Mouse (Mus musculus) MEL (cell line): Measurements from ENCODE around the gene Dapk3.

Experiments used
- CHD1 ChIP-seq: IDR thresholded peaks from 2 replicates; pipeline ENCODE4 v1.6.1; 2012; ENCODE audit warnings: low read depth, mild to moderate bottlenecking, inconsistent platforms, low read length, improper control_type of control experiment
- CHD2 ChIP-seq: IDR thresholded peaks from 2 replicates; pipeline ENCODE4 v1.6.1; 2011; ENCODE audit warnings: low read length, improper control_type of control experiment
- CTCF ChIP-seq, 3 experiments: IDR thresholded peaks in 2 of 3; conservative IDR thresholded peaks in 1 of 3; 2 replicates each; pipeline ENCODE4 v1.5.1; 2011 to 2012; ENCODE audit warnings: low read length in 3 of 3, low read depth in 2 of 3, mild to moderate bottlenecking in 2 of 3, improper control_type of control experiment in 1 of 3, inconsistent platforms in 1 of 3, mixed read lengths in 1 of 3, moderate library complexity in 1 of 3; ENCODE audit not compliant: control insufficient read depth in 1 of 3, insufficient read depth in 1 of 3, poor library complexity in 1 of 3, severe bottlenecking in 1 of 3
- GATA1 ChIP-seq: IDR thresholded peaks from 2 replicates; pipeline ENCODE4 v1.6.1; 2011; ENCODE audit warnings: low read depth, low read length, improper control_type of control experiment
- MYC ChIP-seq: IDR thresholded peaks from 2 replicates; pipeline ENCODE4 v1.6.1; 2011; ENCODE audit warnings: low read depth, mild to moderate bottlenecking, low read length, improper control_type of control experiment, moderate library complexity
- POLR2A ChIP-seq, 2 experiments: IDR thresholded peaks; 2 replicates each; pipeline ENCODE4 v1.6.1; 2011 to 2012; ENCODE audit warnings: low read length in 2 of 2, mild to moderate bottlenecking in 2 of 2, control low read depth in 1 of 2, improper control_type of control experiment in 1 of 2, low read depth in 1 of 2, moderate library complexity in 1 of 2; ENCODE audit not compliant: control insufficient read depth in 1 of 2, insufficient read depth in 1 of 2, poor library complexity in 1 of 2
- RAD21 ChIP-seq: IDR thresholded peaks from 2 replicates; pipeline ENCODE4 v1.6.1; 2011; ENCODE audit warnings: mild to moderate bottlenecking, low read depth, low read length, improper control_type of control experiment
- RCOR1 ChIP-seq: IDR thresholded peaks from 2 replicates; pipeline ENCODE4 v1.6.1; 2012; ENCODE audit warnings: low read depth, mild to moderate bottlenecking, inconsistent platforms, low read length, improper control_type of control experiment
- ZC3H11A ChIP-seq: IDR thresholded peaks from 2 replicates; pipeline ENCODE4 v1.6.1; 2012; ENCODE audit warnings: low read depth, mild to moderate bottlenecking, inconsistent platforms, low read length, improper control_type of control experiment

DNA sequence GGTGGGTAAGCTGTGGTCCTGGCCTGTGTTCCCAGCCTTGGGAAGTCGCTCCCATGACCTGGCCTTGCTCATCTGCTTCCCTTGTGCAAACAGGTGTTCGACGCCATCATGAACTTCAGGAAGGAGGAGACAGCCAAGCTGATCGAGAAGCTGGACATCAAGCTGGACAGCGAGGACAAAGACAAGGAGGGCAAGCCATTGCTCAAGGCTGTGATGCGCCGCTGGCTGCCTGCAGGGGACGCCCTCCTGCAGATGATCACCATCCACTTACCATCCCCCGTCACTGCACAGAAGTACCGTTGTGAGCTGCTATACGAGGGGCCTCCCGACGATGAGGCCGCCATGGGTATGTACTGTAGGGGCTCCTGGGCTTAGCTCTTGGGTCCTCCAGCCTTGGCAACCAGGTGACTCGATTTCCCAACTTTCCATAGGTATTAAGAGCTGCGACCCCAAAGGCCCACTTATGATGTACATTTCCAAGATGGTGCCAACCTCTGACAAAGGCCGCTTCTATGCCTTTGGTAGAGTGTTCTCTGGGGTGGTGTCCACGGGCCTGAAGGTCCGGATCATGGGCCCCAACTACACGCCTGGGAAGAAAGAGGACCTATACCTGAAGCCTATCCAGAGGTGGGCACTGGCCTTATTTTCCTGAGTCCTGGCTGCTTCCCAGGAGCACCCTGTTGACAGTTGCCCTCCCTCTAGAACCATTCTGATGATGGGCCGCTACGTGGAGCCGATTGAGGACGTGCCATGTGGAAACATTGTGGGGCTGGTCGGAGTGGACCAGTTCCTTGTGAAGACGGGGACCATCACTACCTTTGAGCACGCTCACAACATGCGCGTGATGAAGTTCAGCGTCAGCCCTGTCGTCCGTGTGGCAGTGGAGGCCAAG is 3.1 kb upstream of the Dapk3 start:
- TF ChIP-seq POLR2A (IDR thresholded peaks at IDR 0.05; ENCODE audit: control insufficient read depth in 1 of 2, insufficient read depth in 1 of 2, low read depth in 1 of 2, low read length in 2 of 2, poor library complexity in 1 of 2) (peak in 1 of 2 experiments; percentile 26; a peak in 2 of 4 replicates), CTCF (IDR thresholded peaks at IDR 0.05 in 2 of 3, conservative IDR thresholded peaks at IDR 0.05 in 1 of 3; ENCODE audit: control insufficient read depth in 1 of 3, insufficient read depth in 1 of 3, low read depth in 2 of 3, low read length in 3 of 3, poor library complexity in 1 of 3, severe bottlenecking in 1 of 3) (peak; percentile 18 to 43 (median 36); a peak in 5 of 6 replicates), CHD1 (no peak), MYC (no peak), GATA1 (no peak), RAD21 (no peak), RCOR1 (no peak), ZC3H11A (no peak), CHD2 (no peak)
